Mouse (Mus musculus): ENCODE measurements at regions not wholly inside any gene's neighbourhood (a gene's known extent, or its start where the extent isn't known, plus 50 kb on each side); places are given as distances from the start of the nearest gene placed in this dataset.

- Histone ChIP-seq H3K9me3 (replicated peaks; ENCODE audit: insufficient read depth, low read length) (no peaks in the 10 kb centered on the region), H3K27me3 (ENCODE audit: control insufficient read depth in 1 of 2, insufficient read depth in 2 of 2, low read length in 2 of 2) (no peaks in the 10 kb centered on the region), H3K4me1 (ENCODE audit: control insufficient read depth in 1 of 2, insufficient read depth in 2 of 2, low read length in 2 of 2) (no peaks in the 10 kb centered on the region), H3K9ac (ENCODE audit: control insufficient read depth, low read depth, low read length, poor library complexity, severe bottlenecking) (no peak overlapping the region), H3K4me3 (ENCODE audit: control insufficient read depth in 1 of 2, insufficient read depth in 1 of 2, low read depth in 2 of 2, low read length in 2 of 2) (no peak overlapping the region), H3K27ac (ENCODE audit: control insufficient read depth, low read depth, low read length) (no peak overlapping the region), H3K36me3 (ENCODE audit: control insufficient read depth in 1 of 2, insufficient read depth in 2 of 2, low read length in 2 of 2) (no peaks in the 10 kb centered on the region), H3K79me2 (ENCODE audit: control insufficient read depth, insufficient read depth, low read length, poor library complexity) (no peaks in the 10 kb centered on the region)
- peak; percentile 2 for DNase-seq (ENCODE audit: low read depth, low spot score)
- TF ChIP-seq ZKSCAN1 (IDR thresholded peaks at IDR 0.05; ENCODE audit: low read depth, low read length): no peak
- TF ChIP-seq UBTF (IDR thresholded peaks at IDR 0.05; ENCODE audit: borderline replicate concordance, insufficient read depth, low read depth, low read length): no peak
- no peak for TF ChIP-seq CHD1 (IDR thresholded peaks at IDR 0.05; ENCODE audit: low read depth, low read length)
- TF ChIP-seq SIN3A (IDR thresholded peaks at IDR 0.05; ENCODE audit: low read length): no peak
- TF ChIP-seq POLR2A (IDR thresholded peaks at IDR 0.05; ENCODE audit: control insufficient read depth in 1 of 2, insufficient read depth in 1 of 2, low read depth in 1 of 2, low read length in 2 of 2, poor library complexity in 1 of 2): no peak
- no peak for TF ChIP-seq MAX (IDR thresholded peaks at IDR 0.05; ENCODE audit: low read length)
- TF ChIP-seq USF1 (IDR thresholded peaks at IDR 0.05; ENCODE audit: low read depth, low read length): no peak
- TF ChIP-seq POLR2AphosphoS5 (IDR thresholded peaks at IDR 0.05; ENCODE audit: borderline replicate concordance, low read depth, low read length): no peak
These were observed 85.7 kb upstream of the Ccnd1 start for GRCm38 (mm10) chr7:145025186-145026013.

DNA sequence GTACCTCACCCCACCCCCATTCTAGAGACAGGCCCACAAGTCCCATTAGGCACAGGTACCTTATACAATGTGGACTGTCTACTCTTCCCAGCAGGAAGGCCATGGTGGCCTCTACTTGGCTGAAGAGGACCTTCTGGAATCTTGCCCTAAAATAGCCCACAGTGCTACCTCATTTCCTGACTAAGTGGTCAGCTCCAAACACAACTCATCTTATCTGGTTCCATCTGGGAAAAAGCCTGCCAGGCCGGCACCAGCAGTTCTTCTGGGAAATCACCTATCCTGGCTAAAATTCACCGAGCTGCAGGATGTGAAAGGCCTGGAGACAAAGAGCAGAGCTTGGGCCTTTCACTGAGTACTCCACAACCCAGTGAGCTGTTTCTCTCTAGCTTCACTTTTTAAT, 84.9 kb upstream of the Ccnd1 start:
- Histone ChIP-seq H3K27ac (ENCODE audit: control insufficient read depth, low read depth, low read length) (no peak overlapping the region), H3K4me1 (ENCODE audit: control insufficient read depth in 1 of 2, insufficient read depth in 2 of 2, low read length in 2 of 2) (no peaks in the 10 kb centered on the region), H3K79me2 (ENCODE audit: control insufficient read depth, insufficient read depth, low read length, poor library complexity) (no peaks in the 10 kb centered on the region), H3K4me3 (ENCODE audit: control insufficient read depth in 1 of 2, insufficient read depth in 1 of 2, low read depth in 2 of 2, low read length in 2 of 2) (no peak overlapping the region), H3K36me3 (ENCODE audit: control insufficient read depth in 1 of 2, insufficient read depth in 2 of 2, low read length in 2 of 2) (no peaks in the 10 kb centered on the region), H3K27me3 (ENCODE audit: control insufficient read depth in 1 of 2, insufficient read depth in 2 of 2, low read length in 2 of 2) (no peaks in the 10 kb centered on the region), H3K9ac (ENCODE audit: control insufficient read depth, low read depth, low read length, poor library complexity, severe bottlenecking) (no peak overlapping the region), H3K9me3 (replicated peaks; ENCODE audit: insufficient read depth, low read length) (no peaks in the 10 kb centered on the region)
- DNase-seq (ENCODE audit: low read depth, low spot score): no peak
- TF ChIP-seq MAZ (IDR thresholded peaks at IDR 0.05; ENCODE audit: low read depth, low read length) (no peak), MYC (IDR thresholded peaks at IDR 0.05; ENCODE audit: low read depth, low read length) (no peak), CHD1 (IDR thresholded peaks at IDR 0.05; ENCODE audit: low read depth, low read length) (no peak), MAFK (IDR thresholded peaks at IDR 0.05; ENCODE audit: borderline replicate concordance, low read depth, low read length) (no peak), UBTF (IDR thresholded peaks at IDR 0.05; ENCODE audit: borderline replicate concordance, insufficient read depth, low read depth, low read length) (no peak), SIN3A (IDR thresholded peaks at IDR 0.05; ENCODE audit: low read length) (no peak), ELF1 (IDR thresholded peaks at IDR 0.05; ENCODE audit: low read depth, low read length) (no peak), EP300 (IDR thresholded peaks at IDR 0.05; ENCODE audit: low read depth in 1 of 2, low read length in 2 of 2) (no peak), POLR2AphosphoS5 (IDR thresholded peaks at IDR 0.05; ENCODE audit: borderline replicate concordance, low read depth, low read length) (no peak), NRF1 (IDR thresholded peaks at IDR 0.05; ENCODE audit: insufficient read depth, low read depth, low read length, poor library complexity, severe bottlenecking) (no peak), ZNF384 (IDR thresholded peaks at IDR 0.05; ENCODE audit: low read depth, low read length) (no peak), SMC3 (IDR thresholded peaks at IDR 0.05; ENCODE audit: low read depth, low read length) (no peak), RAD21 (IDR thresholded peaks at IDR 0.05; ENCODE audit: low read depth, low read length) (no peak), NELFE (IDR thresholded peaks at IDR 0.05; ENCODE audit: low read depth, low read length) (no peak), ETS1 (IDR thresholded peaks at IDR 0.05; ENCODE audit: low read depth, low read length) (no peak)
